Mouse (Mus musculus): ENCODE results near the gene Ptprcap. TPM values are rescaled to one million over a fixed set of nuclear protein-coding genes. Genes with fewer than 3 reads are reported as not detected.

Gene Ptprcap
- total RNA-seq, 2 experiments from 2014 or later, result 0.29 to 0.78 TPM

GRCm38 (mm10) chr19:4190831-4191334, 37.5 kb downstream of the Ptprcap start, which contains the start of gene Tbc1d10c:
Gene Tbc1d10c (minus strand): TSS chr19:4191284.
- intact Hi-C loops (cut with DNase I; ENCODE audit: low total_unique reads), result no loop called here
- peak; percentile 32 for DNase-seq

- DNase-seq, result peak; percentile 99
- intact Hi-C loops (cut with DNase I; ENCODE audit: low total_unique reads), result no loop called here
These were observed 38.3 kb downstream of the Ptprcap start, which contains the start of gene Ppp1ca for GRCm38 (mm10) chr19:4191528-4192250. Gene Ppp1ca (plus strand): TSS chr19:4192065.

DNA sequence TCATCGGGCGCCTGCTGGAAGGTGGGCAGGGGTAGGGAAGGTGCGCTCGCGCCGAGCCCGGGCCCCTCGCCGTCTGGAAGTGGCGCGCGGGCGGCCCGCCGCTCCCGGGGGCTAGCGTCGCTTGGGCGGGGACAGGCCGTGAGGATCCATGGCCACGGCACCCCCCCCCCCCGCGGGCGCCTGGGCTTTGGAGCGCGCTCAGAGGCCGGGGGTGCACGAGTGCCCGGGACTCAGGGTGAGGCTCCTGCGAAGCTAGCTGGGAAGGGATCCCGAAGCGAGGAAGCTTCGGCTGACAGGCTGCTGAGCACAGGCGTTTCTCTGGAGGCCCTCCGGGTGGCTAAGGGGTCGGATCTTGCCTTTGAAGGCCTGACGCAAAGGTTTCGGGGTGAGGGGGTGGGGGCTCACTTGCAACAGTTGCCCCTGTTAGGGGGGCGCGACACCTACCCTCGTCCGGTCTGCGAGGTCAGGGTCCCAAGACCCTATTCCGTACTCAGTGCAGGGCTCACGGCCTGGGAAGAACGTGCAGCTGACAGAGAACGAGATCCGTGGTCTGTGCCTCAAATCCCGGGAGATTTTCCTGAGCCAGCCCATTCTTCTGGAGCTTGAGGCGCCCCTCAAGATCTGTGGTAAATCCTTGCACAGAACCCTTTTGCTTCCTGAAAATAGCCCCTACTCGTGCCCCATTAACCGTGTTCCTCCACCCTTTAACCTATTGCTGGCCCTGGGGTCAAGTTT, 39.0 kb downstream of the Ptprcap start:
- intact Hi-C loops (cut with DNase I; ENCODE audit: low total_unique reads), result no loop called here
- DNase-seq, result no peak

DNA sequence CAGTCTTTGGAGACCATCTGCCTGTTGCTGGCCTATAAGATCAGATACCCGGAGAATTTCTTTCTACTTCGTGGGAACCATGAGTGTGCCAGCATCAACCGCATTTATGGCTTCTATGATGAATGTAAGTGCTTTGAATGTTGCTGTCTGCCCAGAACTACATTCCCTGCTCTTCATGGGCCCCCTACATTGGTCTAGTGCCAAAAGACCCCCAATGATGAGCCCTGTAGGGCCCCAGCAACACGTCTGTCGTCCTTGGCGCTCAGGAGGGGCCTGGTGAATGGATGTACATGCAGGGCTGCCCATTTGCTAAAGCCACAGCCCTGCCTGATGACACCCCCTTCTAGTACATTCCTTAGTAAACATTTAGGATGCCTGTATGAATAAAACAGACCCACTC, 39.7 kb downstream of the Ptprcap start:
- DNase-seq, result no peak
- intact Hi-C loops (cut with DNase I; ENCODE audit: low total_unique reads), result no loop called here

DNA sequence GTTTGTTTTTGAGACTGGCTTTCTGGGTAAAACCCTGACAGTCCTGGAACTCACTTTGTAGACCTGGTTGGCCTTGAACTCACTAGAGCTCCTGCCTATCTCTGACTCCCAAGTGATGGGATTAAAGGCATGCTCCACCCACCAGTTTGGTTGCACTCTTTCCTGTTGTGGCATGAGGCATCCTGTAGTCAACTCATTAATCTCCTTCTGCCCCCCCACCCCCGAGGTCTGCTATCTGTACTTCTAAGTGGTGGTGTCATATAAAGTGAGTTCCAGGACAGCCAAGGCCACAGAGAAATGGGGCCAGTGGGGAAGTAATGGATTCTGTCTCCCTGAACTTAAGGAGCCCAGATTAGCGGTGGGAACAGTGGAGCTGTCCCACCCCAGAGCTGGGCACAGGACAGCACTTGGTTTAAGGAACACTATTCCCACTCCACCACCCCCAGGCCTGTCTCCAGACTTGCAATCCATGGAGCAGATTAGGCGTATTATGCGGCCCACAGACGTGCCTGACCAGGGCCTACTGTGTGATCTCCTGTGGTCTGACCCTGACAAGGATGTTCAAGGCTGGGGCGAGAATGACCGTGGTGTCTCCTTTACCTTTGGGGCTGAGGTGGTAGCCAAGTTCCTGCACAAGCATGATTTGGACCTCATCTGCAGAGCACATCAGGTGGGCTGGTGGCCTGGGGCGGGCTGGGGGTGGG, 40.8 kb downstream of the Ptprcap start:
- intact Hi-C loops (cut with DNase I; ENCODE audit: low total_unique reads), result no loop called here

GRCm38 (mm10) chr19:4194776-4195650, 41.6 kb downstream of the Ptprcap start:
- intact Hi-C loops (cut with DNase I; ENCODE audit: low total_unique reads), result no loop called here
- no peak for DNase-seq

More for the DNA sequence above, 40.8 kb downstream of the Ptprcap start:
- DNase-seq, result no peak

- intact Hi-C loops (cut with DNase I; ENCODE audit: low total_unique reads), result no loop called here
- no peak for DNase-seq
These were observed 42.6 kb downstream of the Ptprcap start for GRCm38 (mm10) chr19:4196048-4196447.

DNA sequence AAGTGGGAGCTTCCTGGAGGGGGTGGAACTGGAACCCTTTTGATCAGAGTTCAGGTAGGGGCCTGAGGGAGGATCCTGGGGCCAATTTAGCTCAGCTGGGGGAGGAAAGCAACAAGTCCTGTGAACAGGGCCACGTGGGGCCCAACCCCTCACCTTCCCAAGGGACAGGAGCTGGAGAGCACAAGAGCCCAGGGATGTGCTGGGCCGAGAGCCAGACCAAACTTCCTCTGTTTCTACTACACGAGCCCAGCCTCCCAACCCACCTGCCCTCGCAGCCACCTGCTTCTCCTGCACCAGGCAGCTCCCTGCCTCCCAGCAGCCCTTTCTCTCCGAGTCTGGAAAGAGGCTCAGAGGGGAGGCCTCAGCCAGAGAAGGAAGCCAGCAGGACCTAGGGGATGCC, 43.1 kb downstream of the Ptprcap start:
- DNase-seq, result no peak

DNA sequence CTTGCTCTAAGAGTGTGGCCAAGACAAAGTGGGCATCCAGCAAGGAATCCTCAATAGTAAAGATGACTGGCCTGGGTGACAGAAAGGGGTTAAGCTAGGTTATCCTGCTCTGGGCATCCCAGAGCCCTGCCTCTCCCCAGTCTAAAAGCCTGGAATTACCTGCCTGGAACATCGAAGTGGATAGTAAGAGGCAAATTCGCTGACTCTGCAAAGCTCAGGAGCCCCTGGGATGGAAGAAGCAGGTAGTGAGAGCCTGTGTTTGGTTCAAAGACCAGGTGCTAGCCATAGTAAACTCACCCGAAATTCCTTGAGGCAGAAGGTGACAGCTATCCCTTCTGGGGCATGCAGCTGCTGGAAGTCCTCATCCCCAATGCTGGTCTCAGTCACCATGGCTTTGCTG, 43.8 kb downstream of the Ptprcap start:
- intact Hi-C loops (cut with DNase I; ENCODE audit: low total_unique reads), result no loop called here
- no peak for DNase-seq

More for the DNA sequence above, 43.1 kb downstream of the Ptprcap start:
- intact Hi-C loops (cut with DNase I; ENCODE audit: low total_unique reads), result no loop called here

- peak; percentile 96 for DNase-seq
- intact Hi-C loops (cut with DNase I; ENCODE audit: low total_unique reads), result no loop called here
These were observed 48.0 kb downstream of the Ptprcap start, which contains the start of gene Rad9a for GRCm38 (mm10) chr19:4201291-4201909. Gene Rad9a (minus strand): TSS chr19:4201662.

DNA sequence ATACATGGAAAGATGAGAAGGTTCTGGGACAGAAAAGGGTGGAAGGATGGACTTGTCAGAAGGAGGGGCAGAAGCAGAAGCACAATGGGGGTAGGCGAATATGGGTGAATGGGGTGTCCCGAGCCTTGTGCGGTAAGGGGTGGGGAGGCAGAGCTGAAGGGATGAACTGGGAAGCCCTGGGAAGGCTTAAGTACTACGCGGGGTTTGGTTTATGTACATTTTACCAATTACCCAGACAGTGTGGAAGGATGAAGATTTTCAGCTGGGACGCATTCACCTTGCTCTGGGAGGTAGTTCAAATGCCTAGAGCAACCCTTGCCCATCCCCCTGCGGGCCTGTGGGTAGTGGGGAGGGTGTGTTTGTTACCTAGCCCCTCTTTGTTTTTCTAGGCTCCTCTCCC, 48.7 kb downstream of the Ptprcap start:
- intact Hi-C loops (cut with DNase I; ENCODE audit: low total_unique reads), result no loop called here
- no peak for DNase-seq

- no peak for DNase-seq
- intact Hi-C loops (cut with DNase I; ENCODE audit: low total_unique reads), result no loop called here
These were observed 49.7 kb downstream of the Ptprcap start for GRCm38 (mm10) chr19:4203148-4203547.

DNA sequence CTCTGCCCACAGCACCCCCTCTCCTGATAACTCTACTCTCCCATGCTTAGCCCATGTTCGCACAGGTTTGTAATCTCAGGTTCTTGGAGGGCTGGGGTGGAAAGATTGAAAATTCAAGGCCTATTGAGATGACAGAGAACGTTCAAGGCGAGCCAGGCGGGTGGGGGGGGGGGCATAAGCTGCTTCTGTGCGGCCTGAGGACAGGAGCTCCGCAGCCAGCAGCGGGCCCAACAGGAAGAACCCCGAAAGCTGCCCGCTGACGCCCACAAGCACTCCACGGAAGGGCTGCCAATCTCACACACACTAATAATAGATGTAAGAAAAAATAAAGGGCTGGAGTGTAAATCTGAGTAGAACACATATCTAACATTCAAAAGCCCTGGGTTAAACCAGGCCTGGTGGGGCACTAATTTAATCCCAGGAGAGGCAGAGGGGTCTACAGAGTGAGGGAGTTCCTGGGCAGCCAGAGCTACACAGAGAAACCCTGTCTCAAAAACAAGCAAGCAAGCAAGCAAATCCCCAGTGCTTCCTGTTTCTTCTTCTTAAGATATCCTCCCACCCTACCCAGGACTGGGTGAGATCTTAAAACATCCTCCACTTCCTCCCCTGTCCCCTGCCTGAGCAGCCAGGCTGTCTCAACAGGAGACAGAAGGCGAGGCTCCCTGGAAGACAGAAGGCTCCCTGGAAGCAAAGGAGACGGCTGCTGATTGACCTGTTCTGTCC, 50.4 kb downstream of the Ptprcap start:
- no peak for DNase-seq
- intact Hi-C loops (cut with DNase I; ENCODE audit: low total_unique reads), result no loop called here

GRCm38 (mm10) chr19:4204889-4205288, 51.5 kb downstream of the Ptprcap start:
- no peak for DNase-seq
- intact Hi-C loops (cut with DNase I; ENCODE audit: low total_unique reads), result no loop called here
